Mouse (Mus musculus): ENCODE measurements around the gene Slc38a3. TPM values are rescaled to one million over a fixed set of nuclear protein-coding genes. Genes with fewer than 3 reads are reported as not detected.

Slc38a3 gene
- polyA plus RNA-seq, 1 experiment from 2014 or later: 8.8 TPM

DNA sequence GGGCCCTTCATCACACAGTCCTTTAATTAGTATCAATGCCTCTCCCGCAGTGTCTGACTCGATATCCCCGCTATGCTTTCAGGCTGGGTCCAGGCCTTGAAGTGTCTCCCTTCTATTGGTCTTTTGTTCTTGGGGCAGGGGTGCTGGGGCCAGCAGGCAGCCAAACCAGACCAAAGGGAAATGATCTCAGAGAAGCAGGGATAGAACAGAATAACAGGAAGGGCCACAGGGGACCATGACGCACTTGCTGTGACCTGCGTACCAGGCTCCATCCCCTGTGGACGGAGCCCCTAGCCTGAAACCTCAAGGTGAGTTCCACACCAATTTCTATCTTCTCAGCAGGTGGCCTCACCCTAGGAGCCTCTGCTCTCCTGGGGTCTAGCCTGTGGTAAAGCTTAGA is 51.2 kb downstream of the Slc38a3 start:
- peaks cover 95% of the 10 kb centered on the region for H3K36me3 ChIP-seq (replicated peaks)
- WGBS: 96% methylated on average over 6 of the region's 6 CpGs
- H3K27me3 ChIP-seq (ENCODE audit: poor library complexity, severe bottlenecking): no peaks in the 10 kb centered on the region
- H3K4me1 ChIP-seq: peaks cover 42% of the 10 kb centered on the region
- DNase-seq (ENCODE audit: extremely low spot score, low spot score): no peak
- no peak overlapping the region for H3K4me3 ChIP-seq
- H3K9me3 ChIP-seq: no peaks in the 10 kb centered on the region
- H3K27ac ChIP-seq: no peak overlapping the region

DNA sequence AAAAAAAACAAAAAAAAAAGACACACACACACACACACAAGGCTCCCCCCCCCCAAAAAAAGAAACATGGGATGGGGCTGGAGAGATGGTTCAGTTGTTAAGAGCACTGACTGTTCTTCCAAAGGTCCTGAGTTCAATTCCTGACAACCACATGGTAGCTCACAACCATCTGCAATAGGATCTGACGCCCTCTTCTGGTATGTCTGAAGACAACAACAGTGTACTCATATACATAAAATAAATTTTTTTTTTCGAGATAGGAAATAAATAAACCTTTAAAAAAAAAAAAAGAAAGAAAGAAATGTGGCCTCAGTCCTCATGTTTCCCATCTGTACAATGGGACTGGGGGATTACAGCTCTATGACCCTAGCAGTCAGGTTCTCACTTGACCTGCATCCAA is 51.9 kb downstream of the Slc38a3 start:
- no peak for DNase-seq (ENCODE audit: extremely low spot score, low spot score)
- 75% methylated on average over 2 of the region's 2 CpGs for whole genome bisulfite sequencing
- no peak overlapping the region for H3K27ac ChIP-seq
- H3K9me3 ChIP-seq: no peaks in the 10 kb centered on the region
- peaks cover 89% of the 10 kb centered on the region for H3K36me3 ChIP-seq (replicated peaks)
- peaks cover 49% of the 10 kb centered on the region for H3K4me1 ChIP-seq
- no peak overlapping the region for H3K4me3 ChIP-seq
- H3K27me3 ChIP-seq (ENCODE audit: poor library complexity, severe bottlenecking): no peaks in the 10 kb centered on the region

DNA sequence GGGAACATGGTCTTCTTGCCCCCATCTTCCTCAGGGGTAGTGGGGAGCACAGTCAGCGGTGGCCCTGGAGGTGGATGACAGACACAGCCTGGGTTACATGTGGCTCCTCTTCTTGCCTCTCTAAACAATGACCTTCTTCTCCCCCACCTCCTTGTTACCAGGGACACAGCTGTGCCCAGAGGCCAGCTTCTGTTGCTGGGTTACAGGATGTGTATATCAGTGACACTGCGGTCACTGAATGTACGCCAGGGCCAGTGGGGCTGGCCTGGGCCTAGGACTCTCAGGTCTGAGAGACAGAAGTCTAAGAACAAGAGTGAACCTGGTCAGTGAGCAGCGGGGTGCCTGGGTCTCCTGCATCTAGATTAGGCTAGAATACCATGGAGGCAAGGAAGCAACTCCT is 54.3 kb downstream of the Slc38a3 start:
- Histone ChIP-seq H3K27ac (peak overlapping the region; percentile 67; the same call in 1 of the 2 replicates), H3K9me3 (no peaks in the 10 kb centered on the region), H3K36me3 (replicated peaks) (peaks cover 66% of the 10 kb centered on the region), H3K4me1 (peaks cover 71% of the 10 kb centered on the region), H3K27me3 (ENCODE audit: poor library complexity, severe bottlenecking) (no peaks in the 10 kb centered on the region), H3K4me3 (no peak overlapping the region)
- DNase-seq (ENCODE audit: extremely low spot score, low spot score): no peak
- 81% methylated on average over 4 of the region's 4 CpGs for WGBS

DNA sequence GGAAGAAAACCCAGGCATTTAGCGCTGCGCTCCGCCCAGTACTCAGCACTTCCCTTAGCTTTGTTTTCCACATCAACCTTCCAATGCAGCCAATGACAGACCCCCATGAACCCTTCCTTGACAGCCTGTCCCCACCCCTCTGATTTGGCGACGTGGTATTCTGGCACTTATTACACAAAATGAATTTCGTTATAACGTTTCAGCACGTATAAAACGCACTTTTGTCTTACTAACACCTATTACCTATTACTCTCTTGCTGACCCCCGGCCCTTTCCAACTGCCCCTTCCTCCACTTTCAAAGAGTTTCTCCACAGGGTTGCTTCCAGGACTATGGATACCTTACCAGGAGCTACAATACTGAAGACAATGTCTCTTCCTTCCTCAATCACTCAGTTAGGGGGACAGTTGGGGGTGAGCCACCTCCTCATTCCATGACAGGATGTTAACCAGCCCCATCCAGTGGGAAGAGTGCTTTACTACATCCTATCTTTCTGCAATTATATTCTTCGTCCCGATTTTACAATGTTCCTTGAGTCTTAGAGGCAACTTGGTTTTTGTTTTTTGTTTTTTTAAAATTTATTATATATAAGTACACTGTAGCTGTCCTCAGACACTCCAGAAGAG is 56.3 kb downstream of the Slc38a3 start:
- Histone ChIP-seq H3K9me3 (no peaks in the 10 kb centered on the region), H3K4me3 (peak overlapping the region; percentile 50), H3K4me1 (peaks cover 83% of the 10 kb centered on the region), H3K36me3 (replicated peaks) (peaks cover 46% of the 10 kb centered on the region), H3K27ac (peak overlapping the region; percentile 96), H3K27me3 (ENCODE audit: poor library complexity, severe bottlenecking) (no peaks in the 10 kb centered on the region)
- WGBS: 14% methylated on average over 12 of the region's 12 CpGs
- DNase-seq (ENCODE audit: extremely low spot score, low spot score): no peak

DNA sequence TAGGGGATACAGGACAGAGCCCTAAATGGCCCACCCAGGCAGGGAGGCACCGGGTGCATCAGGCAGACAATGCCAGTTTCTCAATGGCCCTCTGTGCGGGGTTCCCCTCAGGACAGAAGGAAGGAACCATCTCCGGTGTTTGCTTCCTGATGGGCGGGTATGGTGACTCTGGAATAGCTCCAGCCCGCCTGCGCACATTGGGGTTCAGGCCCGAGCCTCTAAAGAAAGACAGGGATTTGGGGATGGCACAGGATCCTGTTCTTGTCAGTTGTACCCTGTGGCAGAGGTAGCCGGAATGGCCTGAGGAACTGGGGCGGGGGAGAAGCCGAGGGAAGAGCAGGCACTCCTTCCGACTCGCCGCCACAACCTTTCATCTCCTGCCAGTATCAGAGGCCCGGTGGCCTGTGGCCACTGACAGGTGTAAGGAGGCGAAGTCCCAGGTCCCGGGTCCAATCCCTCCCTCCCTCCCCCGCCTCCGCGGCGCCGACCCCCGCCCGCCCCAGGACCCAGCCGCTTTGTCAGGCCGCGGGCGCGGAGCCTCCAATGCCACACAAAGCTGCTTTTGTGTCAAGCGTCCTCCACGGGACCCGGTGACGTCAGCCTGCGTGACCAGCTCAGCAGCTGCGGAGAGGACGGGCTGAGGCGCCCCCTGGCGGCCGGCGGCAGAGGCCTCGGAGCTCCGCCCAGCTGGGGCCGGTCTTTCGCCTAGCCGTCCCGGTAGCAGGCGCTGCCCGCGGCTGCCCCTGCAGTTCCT is 57.0 kb downstream of the Slc38a3 start:
- WGBS: 3% methylated on average over 42 of the region's 48 CpGs
- no peaks in the 10 kb centered on the region for H3K27me3 ChIP-seq (ENCODE audit: poor library complexity, severe bottlenecking)
- no peaks in the 10 kb centered on the region for H3K9me3 ChIP-seq
- H3K4me1 ChIP-seq: peaks cover 90% of the 10 kb centered on the region
- H3K27ac ChIP-seq: peak overlapping the region; percentile 96
- peak overlapping the region; percentile 50 for H3K4me3 ChIP-seq
- H3K36me3 ChIP-seq (replicated peaks): peaks cover 39% of the 10 kb centered on the region
- DNase-seq (ENCODE audit: extremely low spot score, low spot score): peak; percentile 99

DNA sequence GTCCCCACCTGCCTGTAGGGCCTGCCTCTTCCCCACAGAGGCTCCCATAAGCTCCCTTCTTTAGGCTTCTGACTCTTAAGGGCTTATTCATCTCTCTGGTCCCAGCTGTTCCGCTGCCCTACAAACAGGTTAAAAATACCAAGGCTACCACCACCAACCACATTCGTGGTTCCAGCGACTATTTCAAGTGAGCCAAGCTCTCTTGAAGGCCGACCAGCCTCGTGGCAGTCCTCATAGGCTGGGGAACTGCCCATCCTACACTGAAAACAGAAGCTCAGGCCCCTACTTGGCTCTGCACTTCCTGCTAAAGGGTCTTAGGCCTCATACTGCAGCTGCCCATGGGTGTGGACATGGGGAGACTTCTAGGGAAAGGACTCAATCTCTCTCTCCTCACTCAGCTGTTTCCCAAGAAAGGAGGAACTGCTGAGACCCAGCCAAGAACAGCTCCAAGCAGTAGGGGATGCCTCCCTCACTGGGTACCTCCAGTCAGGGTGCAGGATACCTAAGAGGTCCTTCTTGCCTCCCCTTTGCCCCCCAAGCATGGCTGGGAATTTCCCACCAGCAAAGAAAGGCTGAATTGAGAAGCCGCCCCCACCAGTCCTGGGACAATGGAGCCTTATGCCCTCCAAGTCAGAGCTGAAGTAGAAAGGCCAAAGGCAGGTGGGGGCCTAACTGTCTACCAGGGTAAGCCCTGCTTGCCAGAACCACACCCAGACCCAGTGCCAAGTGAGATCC is 57.7 kb downstream of the Slc38a3 start:
- peaks cover 32% of the 10 kb centered on the region for H3K36me3 ChIP-seq (replicated peaks)
- DNase-seq (ENCODE audit: extremely low spot score, low spot score): no peak
- H3K4me1 ChIP-seq: peaks cover 97% of the 10 kb centered on the region
- H3K4me3 ChIP-seq: peak overlapping the region; percentile 50
- 75% methylated on average over 6 of the region's 6 CpGs for WGBS
- peaks cover 4% of the 10 kb centered on the region; the same call in 1 of the 2 replicates for H3K27me3 ChIP-seq (ENCODE audit: poor library complexity, severe bottlenecking)
- H3K27ac ChIP-seq: peak overlapping the region; percentile 96
- H3K9me3 ChIP-seq: no peaks in the 10 kb centered on the region

DNA sequence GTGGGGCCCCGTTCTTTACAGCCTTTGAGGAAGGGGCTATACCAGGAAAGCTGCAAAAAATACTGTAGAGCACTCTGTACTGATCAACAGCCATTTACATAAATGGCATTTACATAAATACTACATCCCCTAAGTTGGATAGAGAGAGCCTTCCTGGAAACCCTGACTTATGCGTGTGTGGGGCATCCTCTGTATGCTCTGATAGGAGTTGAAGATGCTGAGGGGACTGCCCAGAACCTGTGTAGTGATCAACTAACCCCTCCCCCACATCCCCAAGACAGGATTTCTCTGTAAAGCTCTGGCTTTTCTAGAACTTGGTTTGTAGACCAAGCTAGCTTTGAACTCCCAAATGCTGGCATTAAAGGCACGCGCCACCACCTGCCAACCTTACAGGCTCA is 59.9 kb downstream of the Slc38a3 start:
- Histone ChIP-seq H3K9me3 (no peaks in the 10 kb centered on the region), H3K36me3 (replicated peaks) (peaks cover 10% of the 10 kb centered on the region), H3K4me1 (peaks cover 99% of the 10 kb centered on the region), H3K4me3 (peak overlapping the region; percentile 20), H3K27ac (peak overlapping the region; percentile 96), H3K27me3 (ENCODE audit: poor library complexity, severe bottlenecking) (peaks cover 21% of the 10 kb centered on the region)
- WGBS: 59% methylated on average over 4 of the region's 4 CpGs
- no peak for DNase-seq (ENCODE audit: extremely low spot score, low spot score)

DNA sequence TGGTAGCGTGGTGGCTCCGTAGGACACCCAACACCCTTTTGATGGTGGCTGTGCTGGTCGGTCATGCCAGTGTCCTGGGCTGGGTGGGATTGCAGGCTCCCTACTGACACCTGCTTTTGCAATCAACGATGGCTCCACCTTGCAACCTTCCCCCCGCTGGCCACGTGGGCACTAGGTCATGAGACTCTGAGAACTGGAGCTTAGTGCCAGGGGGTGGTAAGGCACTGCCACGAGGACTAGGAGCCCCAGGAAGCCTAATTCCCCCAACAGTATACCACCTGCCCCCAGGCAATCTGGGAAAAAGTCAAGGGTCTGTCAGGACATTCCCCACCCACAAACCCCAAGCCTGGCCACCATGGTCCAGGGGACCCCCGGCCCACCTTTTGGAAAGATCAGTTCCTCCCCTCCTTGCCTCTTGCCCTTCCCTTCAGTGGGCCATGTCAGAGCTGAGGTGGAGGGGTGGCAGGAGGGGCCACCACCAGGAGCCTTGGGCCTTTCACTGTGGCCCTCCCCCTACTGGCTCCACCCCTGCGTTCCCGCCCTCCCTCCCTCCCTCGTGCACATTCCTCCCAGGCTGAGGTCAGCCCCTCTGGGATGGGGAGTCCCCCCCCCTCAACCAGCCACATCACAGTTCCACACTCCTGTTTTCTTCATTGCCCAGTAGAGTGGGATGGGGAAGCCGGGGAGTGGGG is 60.4 kb downstream of the Slc38a3 start, which contains the start of gene Sema3b:
Gene Sema3b, minus strand, starts transcription at position 489 of the 692 bp plus-strand sequence.
- 44% methylated on average over 12 of the region's 12 CpGs for WGBS
- Histone ChIP-seq H3K27ac (peak within 1 kb of the TSS; percentile 96), H3K4me1 (peaks cover 99% of the 10 kb centered on the region), H3K4me3 (peak within 1 kb of the TSS; percentile 20), H3K36me3 (replicated peaks) (peaks cover 4% of the 10 kb centered on the region), H3K9me3 (no peaks in the 10 kb centered on the region), H3K27me3 (ENCODE audit: poor library complexity, severe bottlenecking) (peaks cover 26% of the 10 kb centered on the region)
- DNase-seq (ENCODE audit: extremely low spot score, low spot score): no peak

DNA sequence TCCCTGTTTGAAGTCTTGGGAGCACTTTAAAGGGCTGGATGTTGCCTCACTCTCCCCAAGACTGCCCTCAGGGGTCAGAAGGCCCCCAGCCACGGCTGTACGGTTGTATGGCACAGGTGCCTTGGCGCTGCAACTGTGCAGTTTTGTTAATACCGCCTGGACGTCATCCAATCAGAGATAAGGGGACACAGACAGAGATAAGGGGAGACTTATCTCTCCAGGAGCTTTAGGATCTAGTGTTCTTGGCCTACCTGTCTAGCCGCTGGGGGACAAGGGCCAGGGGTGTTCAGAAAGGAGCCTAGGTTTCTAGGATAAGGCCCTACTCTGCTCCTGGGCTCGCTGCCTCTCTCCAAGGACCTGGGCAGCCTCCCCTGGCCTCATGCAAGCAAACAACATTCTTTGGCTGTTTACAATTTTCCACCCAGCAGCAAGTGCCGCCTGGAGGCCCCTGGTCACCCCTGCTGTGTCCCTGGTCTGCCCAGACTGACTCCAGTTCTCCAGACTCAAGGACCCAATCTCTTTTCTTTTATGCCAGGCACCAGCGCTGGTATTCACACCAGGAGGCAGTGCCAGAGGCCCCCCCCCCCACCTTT is 61.6 kb downstream of the Slc38a3 start:
- Histone ChIP-seq H3K27me3 (ENCODE audit: poor library complexity, severe bottlenecking) (peaks cover 35% of the 10 kb centered on the region), H3K4me1 (peaks cover 99% of the 10 kb centered on the region), H3K27ac (peak overlapping the region; percentile 96), H3K36me3 (replicated peaks) (no peaks in the 10 kb centered on the region; the same call in 1 of the 2 replicates), H3K4me3 (no peak overlapping the region), H3K9me3 (no peaks in the 10 kb centered on the region)
- WGBS: 64% methylated on average over 9 of the region's 9 CpGs
- DNase-seq (ENCODE audit: extremely low spot score, low spot score): no peak

DNA sequence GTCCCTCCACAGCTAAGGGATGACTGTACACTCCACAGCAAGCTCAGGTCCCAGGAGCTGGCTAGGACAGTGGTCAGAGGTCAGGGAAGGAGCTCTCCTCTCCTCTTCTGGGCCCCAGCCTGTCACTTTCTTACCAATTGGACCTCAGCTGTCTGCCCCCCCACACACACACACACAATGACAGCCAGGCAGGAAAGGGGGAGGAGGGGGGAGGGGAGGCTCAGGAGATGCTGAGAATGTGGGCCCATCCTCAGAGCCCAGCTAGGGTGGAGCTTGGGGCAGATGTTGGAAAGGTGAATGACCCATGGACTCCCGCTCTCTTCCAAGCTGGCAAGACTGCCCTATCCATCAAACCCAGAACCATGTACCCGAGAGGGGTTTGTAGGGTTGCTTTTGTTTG is 62.3 kb downstream of the Slc38a3 start:
- WGBS: 74% methylated on average over 2 of the region's 2 CpGs
- Histone ChIP-seq H3K9me3 (no peaks in the 10 kb centered on the region), H3K27ac (peak overlapping the region; percentile 96), H3K4me1 (peaks cover 99% of the 10 kb centered on the region), H3K27me3 (ENCODE audit: poor library complexity, severe bottlenecking) (peaks cover 35% of the 10 kb centered on the region), H3K36me3 (replicated peaks) (no peaks in the 10 kb centered on the region; the same call in 1 of the 2 replicates), H3K4me3 (peak overlapping the region; percentile 18)
- no peak for DNase-seq (ENCODE audit: extremely low spot score, low spot score)

DNA sequence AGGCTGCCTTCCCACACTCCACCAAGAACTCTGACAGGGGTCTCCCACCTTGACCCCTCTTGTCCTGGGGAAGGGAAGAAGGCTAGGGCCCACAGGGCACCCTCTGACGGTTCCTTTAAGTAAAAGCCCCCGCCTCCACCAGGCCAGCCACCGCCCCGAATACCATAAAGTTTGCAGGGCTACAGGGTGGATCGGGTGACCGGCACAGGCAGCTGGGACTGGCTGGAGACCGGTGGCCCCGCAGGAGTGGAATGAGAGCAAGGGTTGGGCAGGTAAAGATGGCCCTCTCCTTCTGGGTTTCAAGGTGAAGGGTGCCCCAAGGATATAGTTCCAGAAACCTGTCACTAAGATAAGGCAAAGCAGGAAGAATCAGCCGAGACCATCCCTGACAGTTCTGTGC is 62.7 kb downstream of the Slc38a3 start:
- DNase-seq (ENCODE audit: extremely low spot score, low spot score): no peak
- H3K27me3 ChIP-seq (ENCODE audit: poor library complexity, severe bottlenecking): peaks cover 35% of the 10 kb centered on the region
- H3K4me3 ChIP-seq: peak overlapping the region; percentile 18
- H3K36me3 ChIP-seq (replicated peaks): no peaks in the 10 kb centered on the region; the same call in 1 of the 2 replicates
- WGBS: 16% methylated on average over 9 of the region's 9 CpGs
- H3K4me1 ChIP-seq: peaks cover 97% of the 10 kb centered on the region
- H3K27ac ChIP-seq: peak overlapping the region; percentile 96
- H3K9me3 ChIP-seq: no peaks in the 10 kb centered on the region

Measured in forebrain, embryonic 10.5 days (tissue).